Mouse (Mus musculus) erythroblast, embryonic 14.5 days (primary cell): ENCODE results near the gene Plcb2.

Source experiments
- GATA1 ChIP-seq: IDR thresholded peaks from 2 replicates; pipeline ENCODE4 v1.6.1; 2012; ENCODE audit warnings: low read length, inconsistent platforms, mixed read lengths
- TAL1 ChIP-seq: IDR thresholded peaks from 3 replicates; pipeline ENCODE4 v1.6.1; 2012; ENCODE audit warnings: low read length, inconsistent platforms, mixed read lengths

- TF ChIP-seq GATA1 (no peak), TAL1 (no peak)
These were observed 21.8 kb downstream of the Plcb2 start for GRCm38 (mm10) chr2:118706436-118706835.
